Mouse (Mus musculus): ENCODE measurements around the gene Lyst. TPM values are rescaled to one million over a fixed set of nuclear protein-coding genes. Genes with fewer than 3 reads are reported as not detected.
"Not testable (repeated sequence)": the region's sequence is repeated elsewhere in the genome, so short reads cannot be mapped to it uniquely, and the experiment has no call there.

Lyst gene
- polyA plus RNA-seq, 1 experiment from 2014 or later, result 6.3 TPM

DNA sequence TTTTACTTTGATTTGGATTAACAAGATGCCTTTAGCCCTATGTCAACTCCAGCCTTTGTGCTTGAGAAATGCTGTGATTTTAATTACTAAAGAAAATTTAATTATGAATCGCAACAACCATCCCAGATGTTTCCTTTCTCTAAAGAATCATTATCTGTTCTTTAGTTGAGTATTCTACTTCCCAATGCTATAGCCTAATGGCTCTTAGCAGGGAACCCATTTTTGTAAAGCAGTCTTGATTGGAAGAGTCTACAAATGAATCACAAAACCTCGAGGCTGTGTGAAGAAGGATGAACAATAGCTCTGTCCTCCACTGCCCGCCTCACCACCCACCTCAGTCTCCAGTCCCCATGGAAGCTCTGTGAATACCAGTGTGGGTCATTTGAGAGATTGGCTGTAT is 57.1 kb downstream of the Lyst start:
- Histone ChIP-seq H3K9ac (no peak overlapping the region), H3K36me3 (replicated peaks; ENCODE audit: control insufficient read depth, insufficient read depth) (0 out of 2 replicates have a peak, but pooled peaks cover 7% of the 10 kb centered on the region), H3K27me3 (ENCODE audit: control insufficient read depth, insufficient read depth, low read length) (no peaks in the 10 kb centered on the region), H3K4me1 (replicated peaks; ENCODE audit: control insufficient read depth, insufficient read depth, low read length) (no peaks in the 10 kb centered on the region), H3K4me3 (replicated peaks; ENCODE audit: low read length) (no peak overlapping the region), H3K9me3 (ENCODE audit: control insufficient read depth, low read length) (no peaks in the 10 kb centered on the region), H3K4me2 (replicated peaks) (no peak overlapping the region), H3K27ac (no peak overlapping the region)
- no peak for ATAC-seq (ENCODE audit: low FRiP score)
- DNase-seq (ENCODE audit: low spot score), result no peak
- WGBS, result 46% methylated on average over 3 of the region's 3 CpGs

DNA sequence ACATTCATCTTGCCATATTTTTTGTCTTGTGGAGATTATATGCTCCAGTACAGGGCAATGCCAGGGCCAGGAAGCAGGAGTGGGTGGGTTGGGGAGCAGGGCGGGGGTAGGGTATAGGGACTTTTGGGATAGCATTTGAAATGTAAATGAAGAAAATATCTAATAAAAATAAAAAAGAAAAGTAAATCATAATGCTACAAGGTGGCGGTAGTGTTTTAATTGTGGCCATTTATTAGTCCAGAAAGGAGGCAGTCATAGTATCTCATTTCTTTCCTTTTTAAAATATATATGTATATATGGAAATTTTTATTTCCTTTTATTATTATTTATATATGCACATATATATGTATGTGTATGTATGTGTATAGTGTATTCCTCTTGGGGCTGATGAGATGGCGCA is 65.3 kb downstream of the Lyst start:
- 94% methylated on average over 3 of the region's 3 CpGs for WGBS
- Histone ChIP-seq H3K27ac (no peak overlapping the region), H3K4me3 (replicated peaks; ENCODE audit: low read length) (no peak overlapping the region)

DNA sequence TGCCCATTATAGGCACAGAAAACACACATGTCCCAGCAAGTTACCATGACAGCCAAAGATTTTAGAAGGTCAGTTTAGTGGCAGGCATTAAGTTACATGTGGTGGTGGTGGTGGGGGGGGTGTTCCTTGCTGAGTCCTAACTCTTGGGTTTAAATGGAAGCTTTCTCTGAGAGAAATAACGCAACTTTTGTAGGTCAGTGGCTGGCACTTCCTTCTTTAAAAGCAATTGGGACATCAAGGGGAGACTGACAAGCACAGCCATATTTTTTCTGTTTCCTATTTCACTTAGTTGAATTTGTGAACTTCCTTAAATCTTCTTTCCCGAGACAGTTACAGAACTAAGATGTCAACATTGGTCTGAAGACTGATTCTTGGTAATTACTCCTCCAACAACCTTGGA is 75.9 kb downstream of the Lyst start:
- H3K27me3 ChIP-seq (ENCODE audit: control insufficient read depth, insufficient read depth, low read length); ATAC-seq (ENCODE audit: low FRiP score); H3K9ac ChIP-seq; H3K4me2 ChIP-seq (replicated peaks); H3K9me3 ChIP-seq (ENCODE audit: control insufficient read depth, low read length); H3K4me3 ChIP-seq (replicated peaks; ENCODE audit: low read length); H3K27ac ChIP-seq; DNase-seq (ENCODE audit: low spot score); H3K4me1 ChIP-seq (replicated peaks; ENCODE audit: control insufficient read depth, insufficient read depth, low read length): not testable (repeated sequence)
- 93% methylated on average over 2 of the region's 2 CpGs for WGBS
- H3K36me3 ChIP-seq (replicated peaks; ENCODE audit: control insufficient read depth, insufficient read depth), result peaks cover 14% of the 10 kb centered on the region

More for the DNA sequence above, 65.3 kb downstream of the Lyst start:
- ATAC-seq (ENCODE audit: low FRiP score) (no peak), DNase-seq (ENCODE audit: low spot score) (no peak)
- no peaks in the 10 kb centered on the region for H3K4me1 ChIP-seq (replicated peaks; ENCODE audit: control insufficient read depth, insufficient read depth, low read length)
- no peaks in the 10 kb centered on the region for H3K9me3 ChIP-seq (ENCODE audit: control insufficient read depth, low read length)
- no peak overlapping the region for H3K9ac ChIP-seq
- H3K27me3 ChIP-seq (ENCODE audit: control insufficient read depth, insufficient read depth, low read length), result no peaks in the 10 kb centered on the region
- H3K4me2 ChIP-seq (replicated peaks), result no peak overlapping the region
- H3K36me3 ChIP-seq (replicated peaks; ENCODE audit: control insufficient read depth, insufficient read depth), result peaks cover 4% of the 10 kb centered on the region; the same call in 1 of the 2 replicates

DNA sequence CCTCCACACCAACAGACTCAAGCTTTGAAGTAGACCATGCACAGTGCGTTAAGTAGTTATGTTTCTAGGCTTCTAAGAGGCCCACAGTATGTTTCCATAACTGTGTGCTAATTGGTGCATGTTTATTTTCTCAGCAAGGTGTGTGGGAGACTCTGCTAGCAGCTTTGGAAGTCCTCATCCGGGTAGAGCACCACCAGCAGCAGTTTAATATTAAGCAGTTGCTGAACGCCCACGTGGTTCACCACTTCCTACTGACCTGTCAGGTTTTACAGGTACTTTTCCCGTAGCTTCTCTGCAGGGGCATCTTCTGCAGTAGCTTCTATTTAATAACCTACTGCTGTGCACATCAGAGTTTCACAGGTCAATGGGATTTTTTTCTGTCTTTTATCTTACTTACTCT is 80.5 kb downstream of the Lyst start:
- no peaks in the 10 kb centered on the region for H3K4me1 ChIP-seq (replicated peaks; ENCODE audit: control insufficient read depth, insufficient read depth, low read length)
- H3K27ac ChIP-seq, result no peak overlapping the region
- no peaks in the 10 kb centered on the region for H3K27me3 ChIP-seq (ENCODE audit: control insufficient read depth, insufficient read depth, low read length)
- 0 out of 2 replicates have a peak, but pooled peaks have one; percentile 17 for ATAC-seq (ENCODE audit: low FRiP score)
- WGBS, result 72% methylated on average over 5 of the region's 5 CpGs
- peaks cover 29% of the 10 kb centered on the region for H3K36me3 ChIP-seq (replicated peaks; ENCODE audit: control insufficient read depth, insufficient read depth)
- H3K9me3 ChIP-seq (ENCODE audit: control insufficient read depth, low read length), result no peaks in the 10 kb centered on the region
- no peak overlapping the region for H3K4me3 ChIP-seq (replicated peaks; ENCODE audit: low read length)
- no peak overlapping the region for H3K9ac ChIP-seq
- DNase-seq (ENCODE audit: low spot score), result no peak
- no peak overlapping the region for H3K4me2 ChIP-seq (replicated peaks)

DNA sequence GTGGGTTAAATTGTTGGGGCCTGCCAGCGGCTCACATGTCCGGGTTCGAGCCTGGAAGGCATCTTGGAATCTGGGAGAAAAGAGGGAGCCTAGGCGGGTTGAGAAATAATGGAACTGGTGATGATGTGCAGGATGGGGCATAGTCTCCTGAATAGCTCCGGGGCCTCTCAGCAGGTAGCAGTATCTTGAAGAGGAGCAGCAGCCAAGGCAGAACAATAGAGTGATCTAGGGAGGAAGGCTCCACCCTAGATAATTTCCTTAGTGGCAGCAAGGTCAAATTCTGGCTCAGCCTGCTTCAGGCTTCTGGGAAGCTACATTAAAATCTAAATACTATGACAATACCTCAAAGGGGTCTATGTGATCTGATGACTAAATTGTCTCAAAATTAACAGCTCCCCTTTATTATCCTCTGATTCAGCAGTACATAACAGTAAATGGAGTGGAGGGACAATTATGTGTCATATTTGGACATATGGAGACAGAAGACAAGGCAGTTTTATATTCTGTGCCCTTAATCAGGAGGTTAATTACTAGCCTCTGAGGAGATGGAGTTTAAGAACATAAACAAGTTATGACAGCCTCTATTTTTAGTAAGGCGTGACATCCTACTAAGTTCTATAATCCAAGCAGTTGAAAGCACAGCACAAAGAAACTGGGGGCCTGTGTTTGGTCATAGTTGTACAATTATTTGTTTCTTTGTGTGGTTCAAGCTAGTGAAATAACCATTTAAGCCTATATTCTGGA is 81.6 kb downstream of the Lyst start:
- ATAC-seq (ENCODE audit: low FRiP score), result no peak
- H3K36me3 ChIP-seq (replicated peaks; ENCODE audit: control insufficient read depth, insufficient read depth), result peaks cover 29% of the 10 kb centered on the region
- no peaks in the 10 kb centered on the region for H3K4me1 ChIP-seq (replicated peaks; ENCODE audit: control insufficient read depth, insufficient read depth, low read length)
- no peak overlapping the region for H3K27ac ChIP-seq
- no peaks in the 10 kb centered on the region for H3K9me3 ChIP-seq (ENCODE audit: control insufficient read depth, low read length)
- H3K4me2 ChIP-seq (replicated peaks), result no peak overlapping the region
- no peak overlapping the region for H3K4me3 ChIP-seq (replicated peaks; ENCODE audit: low read length)
- WGBS, result 64% methylated on average over 6 of the region's 6 CpGs
- H3K27me3 ChIP-seq (ENCODE audit: control insufficient read depth, insufficient read depth, low read length), result no peaks in the 10 kb centered on the region
- no peak overlapping the region for H3K9ac ChIP-seq
- no peak for DNase-seq (ENCODE audit: low spot score)

DNA sequence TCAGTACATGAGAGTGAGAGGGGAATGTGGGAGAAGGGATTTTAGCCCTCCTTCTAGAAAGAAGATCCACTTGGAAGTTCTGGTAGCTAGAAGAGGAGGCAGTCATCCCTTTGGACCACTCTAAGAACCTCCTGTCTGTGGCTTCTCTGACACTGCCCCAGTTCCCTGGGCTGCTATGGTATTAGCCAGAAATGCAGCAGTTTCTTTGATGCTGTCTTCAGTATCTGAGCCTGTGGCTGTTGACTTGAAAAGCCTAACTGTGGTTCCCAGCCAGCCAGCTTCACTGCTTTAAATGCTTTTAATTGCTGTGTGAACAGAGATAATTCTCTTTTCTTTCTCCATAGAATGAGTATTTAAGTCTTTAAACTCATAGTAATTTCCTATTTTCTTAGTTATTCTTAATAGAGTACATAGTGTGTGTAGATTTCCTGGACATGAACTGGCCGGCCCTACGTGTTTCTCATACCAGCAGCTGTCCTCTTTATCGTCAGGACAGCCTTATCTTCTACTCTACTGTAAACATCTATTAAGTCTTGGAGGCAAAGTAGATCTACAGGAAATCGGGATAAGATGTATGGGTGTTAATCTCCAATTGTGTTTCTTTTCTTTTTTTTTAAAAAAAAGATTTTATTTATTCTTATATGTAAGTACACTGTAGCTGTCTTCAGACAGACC is 84.6 kb downstream of the Lyst start:
- 94% methylated on average over 4 of the region's 4 CpGs for WGBS
- no peak overlapping the region for H3K4me3 ChIP-seq (replicated peaks; ENCODE audit: low read length)
- no peak overlapping the region for H3K9ac ChIP-seq
- H3K36me3 ChIP-seq (replicated peaks; ENCODE audit: control insufficient read depth, insufficient read depth), result peaks cover 40% of the 10 kb centered on the region
- no peaks in the 10 kb centered on the region for H3K27me3 ChIP-seq (ENCODE audit: control insufficient read depth, insufficient read depth, low read length)
- H3K4me1 ChIP-seq (replicated peaks; ENCODE audit: control insufficient read depth, insufficient read depth, low read length), result no peaks in the 10 kb centered on the region
- no peak overlapping the region for H3K27ac ChIP-seq
- no peak for DNase-seq (ENCODE audit: low spot score)
- ATAC-seq (ENCODE audit: low FRiP score), result no peak
- H3K4me2 ChIP-seq (replicated peaks), result no peak overlapping the region
- no peaks in the 10 kb centered on the region for H3K9me3 ChIP-seq (ENCODE audit: control insufficient read depth, low read length)

DNA sequence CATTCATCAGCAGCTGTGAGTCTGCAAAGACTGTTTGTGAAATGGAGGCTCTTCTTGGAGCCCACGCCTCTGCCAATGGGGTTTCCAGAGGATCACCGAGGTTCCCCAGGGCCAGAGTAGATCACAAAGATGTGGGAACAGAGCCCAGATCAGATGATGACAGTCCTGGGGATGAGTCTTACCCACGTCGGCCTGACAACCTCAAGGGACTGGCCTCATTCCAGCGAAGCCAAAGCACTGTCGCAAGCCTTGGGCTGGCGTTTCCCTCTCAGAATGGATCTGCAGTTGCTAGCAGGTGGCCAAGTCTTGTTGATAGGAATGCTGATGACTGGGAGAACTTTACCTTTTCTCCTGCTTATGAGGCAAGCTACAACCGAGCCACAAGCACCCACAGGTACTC is 87.7 kb downstream of the Lyst start:
- Histone ChIP-seq H3K36me3 (replicated peaks; ENCODE audit: control insufficient read depth, insufficient read depth) (peaks cover 36% of the 10 kb centered on the region), H3K9me3 (ENCODE audit: control insufficient read depth, low read length) (no peaks in the 10 kb centered on the region), H3K4me1 (replicated peaks; ENCODE audit: control insufficient read depth, insufficient read depth, low read length) (no peaks in the 10 kb centered on the region), H3K27me3 (ENCODE audit: control insufficient read depth, insufficient read depth, low read length) (no peaks in the 10 kb centered on the region), H3K4me3 (replicated peaks; ENCODE audit: low read length) (no peak overlapping the region), H3K27ac (no peak overlapping the region), H3K4me2 (replicated peaks) (no peak overlapping the region), H3K9ac (no peak overlapping the region)
- no peak for DNase-seq (ENCODE audit: low spot score)
- WGBS, result 80% methylated on average over 8 of the region's 8 CpGs
- ATAC-seq (ENCODE audit: low FRiP score), result no peak

DNA sequence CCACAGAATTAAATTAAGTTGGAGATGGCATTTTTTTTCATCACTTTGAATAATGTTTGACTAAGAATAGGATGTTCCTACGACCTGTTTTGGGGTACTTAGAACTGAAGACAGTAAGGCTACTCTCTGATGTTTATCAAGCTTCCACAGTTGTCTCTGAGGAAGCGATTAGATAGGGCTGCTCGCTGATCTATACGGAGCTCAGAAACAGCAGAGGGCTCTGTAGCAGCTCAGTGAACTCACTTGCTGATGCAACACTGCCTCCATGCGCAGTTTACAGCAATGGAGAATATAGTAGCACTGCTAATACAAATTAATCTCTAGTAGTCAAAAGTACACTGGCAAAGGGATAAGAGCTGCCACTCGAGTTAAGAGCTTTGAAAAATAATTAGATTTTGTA is 91.4 kb downstream of the Lyst start:
- H3K9me3 ChIP-seq (ENCODE audit: control insufficient read depth, low read length), result no peaks in the 10 kb centered on the region
- no peak overlapping the region for H3K27ac ChIP-seq
- no peak for DNase-seq (ENCODE audit: low spot score)
- no peaks in the 10 kb centered on the region for H3K4me1 ChIP-seq (replicated peaks; ENCODE audit: control insufficient read depth, insufficient read depth, low read length)
- 67% methylated on average over 6 of the region's 6 CpGs for WGBS
- peaks cover 21% of the 10 kb centered on the region for H3K36me3 ChIP-seq (replicated peaks; ENCODE audit: control insufficient read depth, insufficient read depth)
- H3K4me3 ChIP-seq (replicated peaks; ENCODE audit: low read length), result no peak overlapping the region
- H3K4me2 ChIP-seq (replicated peaks), result no peak overlapping the region
- H3K9ac ChIP-seq, result no peak overlapping the region
- ATAC-seq (ENCODE audit: low FRiP score), result no peak
- H3K27me3 ChIP-seq (ENCODE audit: control insufficient read depth, insufficient read depth, low read length), result no peaks in the 10 kb centered on the region

DNA sequence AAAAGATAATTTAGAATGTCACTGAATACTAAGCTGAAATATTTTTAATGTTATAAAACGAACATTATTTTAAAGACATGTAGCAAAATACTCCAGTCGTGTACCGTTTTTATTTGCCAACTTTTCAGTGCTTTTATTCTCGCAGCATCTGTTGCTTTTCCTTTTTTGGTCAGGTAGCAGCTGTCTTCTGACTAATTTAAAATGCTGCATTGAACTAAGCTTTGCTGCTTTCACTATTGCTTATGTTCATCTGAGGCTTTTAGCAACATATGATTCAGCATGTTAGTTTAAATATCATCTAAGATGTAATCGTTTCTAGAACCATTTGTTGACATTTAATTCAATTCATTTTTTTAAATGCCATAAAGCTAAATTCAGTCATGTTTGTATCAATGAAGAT is 113.3 kb downstream of the Lyst start:
- Histone ChIP-seq H3K9ac (no peak overlapping the region), H3K4me2 (replicated peaks) (no peak overlapping the region), H3K4me1 (replicated peaks; ENCODE audit: control insufficient read depth, insufficient read depth, low read length) (no peaks in the 10 kb centered on the region), H3K36me3 (replicated peaks; ENCODE audit: control insufficient read depth, insufficient read depth) (peaks cover 6% of the 10 kb centered on the region), H3K4me3 (replicated peaks; ENCODE audit: low read length) (no peak overlapping the region), H3K27ac (no peak overlapping the region), H3K9me3 (ENCODE audit: control insufficient read depth, low read length) (no peaks in the 10 kb centered on the region), H3K27me3 (ENCODE audit: control insufficient read depth, insufficient read depth, low read length) (no peaks in the 10 kb centered on the region)
- ATAC-seq (ENCODE audit: low FRiP score), result no peak
- WGBS, result 88% methylated on average over 5 of the region's 5 CpGs
- no peak for DNase-seq (ENCODE audit: low spot score)

All from hindbrain, embryonic 14.5 days (tissue).